Mouse (Mus musculus): ENCODE results near the gene Pstpip1.

Gene Pstpip1

GRCm38 (mm10) chr9:56151745-56152481 is 62.2 kb downstream of the Pstpip1 start:
- DNase-seq (ENCODE audit: low spot score), result no peak

DNA sequence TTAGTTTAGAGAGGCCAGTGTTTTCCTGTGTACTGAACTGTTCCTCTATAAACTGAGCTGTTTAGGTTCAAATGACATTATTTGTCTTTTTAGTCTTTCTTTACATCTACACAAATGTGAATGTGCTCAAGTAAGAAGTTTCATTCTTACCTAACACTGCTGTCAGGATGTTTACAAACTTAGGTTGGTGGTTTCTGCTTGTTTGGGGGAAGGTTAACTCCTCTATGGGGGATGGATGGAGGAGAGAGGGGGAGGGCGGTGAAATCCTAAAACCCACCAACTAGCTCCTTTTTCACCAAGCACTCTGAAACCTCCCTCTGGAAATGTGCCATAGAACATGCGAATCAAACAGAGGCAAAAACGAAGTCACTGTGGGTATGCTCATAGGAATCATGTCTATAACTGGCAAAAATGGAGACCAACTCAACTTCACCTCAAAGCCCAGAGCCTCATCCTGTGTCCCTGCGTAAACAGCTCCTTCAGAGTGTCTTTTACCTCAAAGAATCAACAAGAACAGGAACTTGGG is 62.8 kb downstream of the Pstpip1 start:
- DNase-seq (ENCODE audit: low spot score), result no peak

- DNase-seq (ENCODE audit: low spot score), result no peak
Observed at GRCm38 (mm10) chr9:56154572-56154971, 64.8 kb downstream of the Pstpip1 start.

DNA sequence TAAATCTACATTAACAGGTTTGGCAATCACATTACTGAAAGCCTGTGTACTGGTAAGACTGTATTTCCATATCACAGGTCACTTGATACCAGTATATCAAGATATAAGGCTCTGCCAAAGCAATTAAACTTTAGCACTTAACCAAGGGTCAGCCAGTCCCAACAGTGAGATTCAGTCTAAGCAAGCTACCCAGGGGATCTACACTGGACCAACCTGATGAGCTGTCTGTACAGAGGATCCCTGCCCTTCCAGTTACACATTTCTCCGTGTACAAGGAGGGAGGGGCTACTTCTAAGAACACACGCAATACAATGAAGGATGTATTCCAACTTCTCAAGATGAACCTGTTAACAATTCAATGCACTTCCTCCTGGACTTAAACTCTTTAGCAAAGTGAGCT is 68.3 kb downstream of the Pstpip1 start:
- no peak for DNase-seq (ENCODE audit: low spot score)

DNA sequence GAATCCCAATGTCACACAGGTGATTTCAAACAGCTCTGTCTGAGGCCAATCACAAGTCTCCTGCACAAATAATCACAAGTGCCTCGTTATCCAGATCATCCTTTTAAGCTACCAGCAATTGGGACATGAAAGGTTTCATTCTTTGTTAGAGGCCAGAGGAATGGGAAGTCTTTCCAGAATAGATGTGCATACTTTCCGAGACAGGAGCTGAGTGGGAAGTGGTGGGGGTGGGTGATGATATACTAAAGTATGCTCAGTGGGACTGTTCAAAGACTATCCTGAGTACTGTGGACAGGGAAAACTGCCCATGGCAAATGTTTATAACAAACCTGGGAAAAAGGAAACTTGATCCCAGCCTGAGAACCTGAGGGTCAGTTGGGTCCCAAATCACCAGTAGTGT is 69.7 kb downstream of the Pstpip1 start:
- no peak for DNase-seq (ENCODE audit: low spot score)

- peak; percentile 86 for DNase-seq (ENCODE audit: low spot score)
Observed at GRCm38 (mm10) chr9:56160341-56161141, 70.8 kb downstream of the Pstpip1 start.

- no peak for DNase-seq (ENCODE audit: low spot score)
Observed at GRCm38 (mm10) chr9:56165377-56165776, 75.6 kb downstream of the Pstpip1 start, which contains the start of gene Tspan3. TSS of gene Tspan3 (minus strand) at chr9:56165477.

- DNase-seq (ENCODE audit: low spot score), result no peak
Observed at GRCm38 (mm10) chr9:56166161-56166560, 76.4 kb downstream of the Pstpip1 start.

DNA sequence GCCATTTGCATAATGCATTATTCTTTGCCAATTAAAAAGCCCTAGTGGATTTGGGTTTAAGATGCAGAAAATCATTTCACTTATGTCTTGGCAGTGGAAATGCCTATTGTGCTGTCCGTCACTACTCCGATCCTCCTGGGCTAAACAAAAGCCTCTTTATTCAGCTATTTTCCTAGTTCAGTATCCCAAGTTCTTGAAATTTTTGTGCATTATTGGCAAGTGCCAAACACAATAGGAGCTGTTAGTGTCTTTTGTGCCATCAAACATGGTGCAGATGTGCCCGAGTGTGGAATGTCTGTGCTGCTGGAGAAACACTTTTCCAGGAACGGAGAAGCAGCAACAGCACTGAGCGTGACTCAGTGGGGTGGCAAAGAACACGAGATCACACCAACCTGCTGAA is 77.9 kb downstream of the Pstpip1 start:
- DNase-seq (ENCODE audit: low spot score), result no peak

GRCm38 (mm10) chr9:56175316-56175715 is 85.6 kb downstream of the Pstpip1 start:
- DNase-seq (ENCODE audit: low spot score), result no peak

DNA sequence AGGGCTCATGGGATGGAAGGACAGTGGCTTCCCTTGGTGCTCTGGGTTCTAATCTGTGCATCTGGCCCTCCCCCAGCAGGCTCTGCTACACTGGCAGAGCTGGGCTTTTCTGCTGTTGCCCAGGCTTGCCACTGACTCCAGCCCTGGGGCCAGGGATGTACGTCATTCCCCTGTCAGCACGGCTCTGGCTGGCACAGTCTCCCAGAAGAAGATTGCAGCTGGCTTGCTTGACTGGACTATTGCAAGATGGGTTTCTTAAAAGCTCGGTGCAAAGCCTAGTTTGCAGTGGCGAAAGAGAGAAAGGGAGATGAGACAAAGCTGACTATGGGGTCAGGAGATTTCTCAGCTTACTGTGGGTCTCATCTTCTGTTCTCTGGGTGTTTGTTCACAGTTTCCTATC is 87.6 kb downstream of the Pstpip1 start:
- no peak for DNase-seq (ENCODE audit: low spot score)
